Mouse (Mus musculus) urinary bladder, postnatal 4 days (tissue): ENCODE results near the gene Wdfy3.
"Not testable (repeated sequence)": the region's sequence is repeated elsewhere in the genome, so short reads cannot be mapped to it uniquely, and the experiment has no call there.

Experiments used
- DNase-seq, 2 experiments: peaks; one replicate each; pipeline ENCODE4 v3.0.0; 2021 to 2022; ENCODE audit warnings: low spot score in 2 of 2

Gene Wdfy3

DNA sequence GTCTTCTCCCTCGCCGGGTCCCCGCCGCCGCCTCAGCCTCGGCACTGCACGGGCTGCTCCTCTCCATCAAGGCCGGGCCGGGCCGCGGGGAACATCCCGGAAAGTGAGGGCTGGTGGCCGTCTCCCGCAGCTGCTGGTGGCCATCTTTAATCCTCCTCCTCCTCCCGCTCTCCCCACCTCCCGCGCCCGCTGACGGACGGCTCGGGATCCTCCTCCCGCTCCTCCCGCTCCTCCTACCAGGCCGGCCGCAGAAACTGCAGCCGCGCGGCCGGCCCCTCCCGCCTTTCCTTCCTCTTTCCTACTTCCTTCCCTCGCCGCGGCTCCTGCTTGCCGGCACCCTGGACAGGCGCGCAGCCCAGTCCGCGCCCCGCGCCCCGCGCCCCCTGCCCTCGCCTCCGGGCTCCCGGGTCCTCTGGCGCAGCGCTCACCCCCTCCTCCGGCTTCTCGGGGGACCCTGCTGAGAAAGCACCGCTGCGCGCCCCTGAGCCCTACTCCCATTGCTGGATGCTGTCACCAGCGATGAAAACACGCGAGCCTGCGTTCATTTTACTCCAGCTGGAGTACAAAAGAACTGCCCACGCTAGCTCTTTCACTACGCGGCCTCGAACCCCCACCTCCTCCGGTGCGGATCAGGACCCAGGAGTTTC is at the start of gene Wdfy3:
Gene Wdfy3, minus strand, starts transcription at position 155 of the 647 bp plus-strand sequence.
- DNase-seq: peak; percentile 85 to 89

DNA sequence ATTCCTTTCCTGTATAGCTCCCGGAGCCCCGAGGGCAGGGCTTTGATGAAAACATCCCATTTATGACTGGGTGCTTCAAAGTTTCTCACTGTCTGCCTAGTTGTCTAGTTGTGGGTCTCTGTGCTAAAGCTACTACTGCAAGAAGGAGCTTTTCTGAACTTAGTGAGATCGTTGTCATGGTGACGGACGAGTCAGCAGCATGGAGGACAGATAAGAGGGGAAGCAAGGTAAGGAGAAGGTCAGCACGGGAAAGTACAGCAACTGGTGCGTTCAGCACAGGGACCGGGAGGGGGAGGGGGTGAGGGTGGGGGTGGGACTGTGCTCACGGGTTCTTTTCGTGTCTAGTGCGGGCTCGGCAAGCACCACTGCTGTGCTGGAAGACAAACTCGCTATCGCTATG is 43.3 kb upstream of the Wdfy3 start:
- DNase-seq: no peak

- DNase-seq: no peak
These were observed 42.3 kb upstream of the Wdfy3 start for GRCm38 (mm10) chr5:102112034-102112433.

- no peak for DNase-seq
These were observed 40.3 kb upstream of the Wdfy3 start for GRCm38 (mm10) chr5:102110031-102110430.

DNA sequence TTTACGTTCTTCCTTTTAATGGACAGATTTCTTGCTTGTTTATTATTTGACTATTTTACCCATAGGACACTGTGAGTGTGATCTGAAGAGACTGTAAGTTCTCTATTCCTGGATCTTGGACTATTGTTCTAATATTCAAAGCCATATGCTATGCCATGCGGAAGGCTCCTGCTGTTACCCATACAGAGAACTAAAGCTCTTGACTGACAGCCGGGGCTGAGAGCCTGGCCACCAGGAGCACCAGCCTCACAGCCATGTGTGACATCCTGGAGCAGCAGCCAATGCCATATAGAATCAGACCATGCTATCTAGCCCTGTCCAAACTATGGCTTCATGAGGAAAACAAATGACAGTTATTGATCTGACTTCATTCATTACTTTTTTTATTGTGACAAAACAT is 36.2 kb upstream of the Wdfy3 start:
- no peak for DNase-seq

- DNase-seq: not testable (repeated sequence)
These were observed 32.1 kb upstream of the Wdfy3 start for GRCm38 (mm10) chr5:102101815-102102214.

DNA sequence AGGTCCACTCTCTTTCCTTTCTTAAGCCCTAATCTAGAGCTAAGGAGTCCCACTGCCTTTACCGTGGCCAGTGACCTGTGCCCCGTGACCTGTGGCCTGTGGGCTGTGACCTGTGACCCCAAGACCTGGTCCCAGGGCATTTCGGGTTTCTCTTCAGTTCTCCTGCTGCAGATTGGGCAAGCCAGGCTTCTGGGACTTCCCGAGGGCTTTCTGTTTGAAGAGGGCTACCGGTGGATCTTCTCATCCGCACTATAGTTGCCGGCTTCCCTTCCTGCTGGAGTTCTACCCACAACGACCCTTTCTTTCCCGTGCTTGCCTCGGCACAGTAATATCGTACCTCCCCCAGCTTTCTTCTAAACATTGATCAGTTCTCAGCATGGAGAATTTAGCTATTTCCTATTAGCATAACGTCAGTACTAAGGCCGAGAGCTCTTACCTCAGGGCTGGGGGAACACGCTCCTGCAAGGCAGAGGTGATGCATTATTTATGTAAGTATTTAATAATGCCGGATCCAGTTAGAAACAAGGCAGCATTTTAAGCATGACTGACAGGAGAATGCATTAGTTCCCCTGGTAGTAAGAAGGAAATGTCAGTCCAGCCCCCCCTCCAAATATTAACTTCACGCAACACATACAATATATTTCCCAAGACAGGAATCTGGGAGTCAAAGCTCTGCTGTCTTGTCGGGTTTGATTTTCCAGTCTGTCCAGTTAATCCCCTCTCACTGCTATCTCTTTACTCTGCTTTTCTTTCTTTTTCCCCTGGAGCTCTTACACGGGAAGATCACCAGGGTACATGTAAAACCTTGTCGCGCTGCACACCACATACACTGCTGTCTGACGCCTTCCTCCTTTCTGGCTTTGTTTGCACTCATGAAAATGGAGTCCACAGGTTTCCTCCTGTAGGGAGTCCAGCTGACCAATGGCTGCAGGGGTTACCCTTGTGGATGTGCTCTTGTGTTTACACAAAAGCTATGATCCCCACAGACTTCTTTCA is 30.8 kb upstream of the Wdfy3 start:
- DNase-seq: no peak

GRCm38 (mm10) chr5:102095576-102095975 is 25.9 kb upstream of the Wdfy3 start:
- DNase-seq: no peak

DNA sequence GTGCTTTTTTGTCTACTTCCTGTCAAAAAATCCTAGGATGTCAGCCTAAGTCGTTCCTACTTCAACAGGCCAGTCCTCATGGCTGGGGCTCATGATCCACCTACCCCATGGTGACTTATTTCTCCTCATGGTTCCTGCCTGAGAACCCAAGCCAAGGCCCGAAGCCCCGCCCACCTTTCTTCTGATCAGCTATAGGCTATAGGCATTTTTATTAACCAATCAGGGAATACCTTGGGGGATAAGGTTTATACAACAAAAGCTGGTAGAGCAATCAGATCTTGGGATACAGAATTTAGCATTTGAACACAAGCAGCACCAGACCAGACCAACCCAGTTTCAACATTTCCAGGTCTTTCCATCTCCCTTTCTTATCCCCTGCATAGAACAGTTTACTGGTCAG is 21.0 kb upstream of the Wdfy3 start:
- DNase-seq: no peak

- DNase-seq: no peak
These were observed 15.3 kb upstream of the Wdfy3 start for GRCm38 (mm10) chr5:102084737-102085705.

- no peak for DNase-seq
These were observed 4.4 kb upstream of the Wdfy3 start for GRCm38 (mm10) chr5:102074086-102074485.

DNA sequence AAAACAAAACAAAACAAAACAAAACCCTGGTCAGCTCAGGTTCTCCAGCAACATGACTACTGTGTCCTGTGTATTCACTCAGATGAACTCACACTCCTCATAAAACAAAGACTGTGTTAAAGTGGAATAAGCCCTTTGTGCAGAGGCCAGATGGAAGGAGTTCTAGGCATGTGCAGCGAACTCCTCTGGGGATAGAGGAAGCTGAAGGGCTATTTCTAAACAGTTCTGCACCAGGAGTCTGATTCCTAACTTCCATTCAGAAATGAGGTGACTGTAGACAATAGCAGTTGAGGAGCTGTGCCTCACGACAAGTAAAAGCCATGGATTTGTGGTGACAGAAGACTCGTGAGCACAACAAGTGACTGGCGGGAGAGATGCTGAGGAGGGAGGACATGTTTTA is 2.3 kb upstream of the Wdfy3 start:
- DNase-seq: no peak

- DNase-seq: no peak
These were observed 1.5 kb upstream of the Wdfy3 start for GRCm38 (mm10) chr5:102071241-102071640.

- DNase-seq: no peak
These were observed 1.1 kb upstream of the Wdfy3 start for GRCm38 (mm10) chr5:102070788-102071187.

DNA sequence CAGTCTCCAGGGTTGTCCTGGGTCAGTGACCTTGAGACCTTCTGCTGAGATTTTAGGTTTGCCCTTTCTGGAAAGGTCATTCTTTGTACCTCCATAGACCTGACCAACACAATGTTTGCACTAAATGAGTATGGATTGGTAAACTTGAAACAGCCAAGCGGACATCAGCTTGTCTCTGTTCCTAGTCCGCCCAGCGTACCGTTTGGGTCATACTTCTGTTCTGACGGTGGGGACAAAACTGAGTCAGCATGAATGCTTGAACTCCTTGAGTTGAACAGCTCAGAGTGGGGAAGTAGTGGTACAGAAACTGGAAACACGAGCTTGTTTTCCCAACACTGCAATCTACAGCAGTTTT is 670 bp upstream of the Wdfy3 start:
- DNase-seq: no peak

- peak in 1 of 2 experiments; percentile 50 for DNase-seq
These were observed 512 bp downstream of the Wdfy3 start for GRCm38 (mm10) chr5:102069051-102069766.

- no peak for DNase-seq
These were observed 3.3 kb downstream of the Wdfy3 start for GRCm38 (mm10) chr5:102066458-102066857.

- DNase-seq: no peak
These were observed 6.5 kb downstream of the Wdfy3 start for GRCm38 (mm10) chr5:102063013-102063752.

- DNase-seq: no peak
These were observed 7.9 kb downstream of the Wdfy3 start for GRCm38 (mm10) chr5:102061816-102062215.

GRCm38 (mm10) chr5:102055946-102056345 is 13.8 kb downstream of the Wdfy3 start:
- DNase-seq: no peak
